Mouse (Mus musculus): ENCODE data around the gene Clip2.
"Not testable (repeated sequence)": the region's sequence is repeated elsewhere in the genome, so short reads cannot be mapped to it uniquely, and the experiment has no call there.

Clip2 gene

GRCm38 (mm10) chr5:134485900-134486665, 66.2 kb downstream of the Clip2 start:
- peak in 1 of 2 experiments; percentile 62 for DNase-seq

GRCm38 (mm10) chr5:134485183-134485730, 67.0 kb downstream of the Clip2 start:
- DNase-seq, result no peak

GRCm38 (mm10) chr5:134483291-134483690, 68.9 kb downstream of the Clip2 start:
- no peak for DNase-seq

GRCm38 (mm10) chr5:134482331-134482730, 69.9 kb downstream of the Clip2 start:
- no peak for DNase-seq

GRCm38 (mm10) chr5:134478886-134479285, 73.3 kb downstream of the Clip2 start:
- not testable (repeated sequence) for DNase-seq

- DNase-seq, result not testable (repeated sequence)
These were observed 76.5 kb downstream of the Clip2 start for GRCm38 (mm10) chr5:134475686-134476085.

GRCm38 (mm10) chr5:134475006-134475605, 77.1 kb downstream of the Clip2 start:
- DNase-seq, result no peak

GRCm38 (mm10) chr5:134473902-134474301, 78.3 kb downstream of the Clip2 start:
- DNase-seq, result no peak

GRCm38 (mm10) chr5:134470538-134471169, 81.6 kb downstream of the Clip2 start:
- DNase-seq, result no peak

GRCm38 (mm10) chr5:134469559-134470150, 82.6 kb downstream of the Clip2 start:
- DNase-seq, result no peak

GRCm38 (mm10) chr5:134468158-134468765, 84.0 kb downstream of the Clip2 start:
- DNase-seq, result no peak

GRCm38 (mm10) chr5:134467030-134467549, 85.1 kb downstream of the Clip2 start:
- no peak for DNase-seq

GRCm38 (mm10) chr5:134466296-134467029, 85.8 kb downstream of the Clip2 start:
- DNase-seq, result no peak

- DNase-seq, result no peak
These were observed 87.0 kb downstream of the Clip2 start for GRCm38 (mm10) chr5:134465197-134465596.

GRCm38 (mm10) chr5:134464225-134464624, 88.0 kb downstream of the Clip2 start:
- DNase-seq, result no peak

- no peak for DNase-seq
These were observed 89.5 kb downstream of the Clip2 start for GRCm38 (mm10) chr5:134462731-134463130.

- DNase-seq, result no peak
These were observed 89.9 kb downstream of the Clip2 start for GRCm38 (mm10) chr5:134462316-134462715.

- no peak for DNase-seq
These were observed 91.7 kb downstream of the Clip2 start for GRCm38 (mm10) chr5:134460546-134460945.

- DNase-seq, result no peak
These were observed 93.1 kb downstream of the Clip2 start for GRCm38 (mm10) chr5:134459096-134459495.

- no peak for DNase-seq
These were observed 93.8 kb downstream of the Clip2 start for GRCm38 (mm10) chr5:134458416-134458815.

- DNase-seq, result no peak
These were observed 94.9 kb downstream of the Clip2 start for GRCm38 (mm10) chr5:134457371-134457770.

GRCm38 (mm10) chr5:134456503-134456962, 95.7 kb downstream of the Clip2 start, which contains the start of gene Gtf2ird1:
Gene Gtf2ird1 (minus strand): TSS chr5:134456716.
- DNase-seq, result peak; percentile 84
